Mouse (Mus musculus): ENCODE results near the gene Miga2.

DNA sequence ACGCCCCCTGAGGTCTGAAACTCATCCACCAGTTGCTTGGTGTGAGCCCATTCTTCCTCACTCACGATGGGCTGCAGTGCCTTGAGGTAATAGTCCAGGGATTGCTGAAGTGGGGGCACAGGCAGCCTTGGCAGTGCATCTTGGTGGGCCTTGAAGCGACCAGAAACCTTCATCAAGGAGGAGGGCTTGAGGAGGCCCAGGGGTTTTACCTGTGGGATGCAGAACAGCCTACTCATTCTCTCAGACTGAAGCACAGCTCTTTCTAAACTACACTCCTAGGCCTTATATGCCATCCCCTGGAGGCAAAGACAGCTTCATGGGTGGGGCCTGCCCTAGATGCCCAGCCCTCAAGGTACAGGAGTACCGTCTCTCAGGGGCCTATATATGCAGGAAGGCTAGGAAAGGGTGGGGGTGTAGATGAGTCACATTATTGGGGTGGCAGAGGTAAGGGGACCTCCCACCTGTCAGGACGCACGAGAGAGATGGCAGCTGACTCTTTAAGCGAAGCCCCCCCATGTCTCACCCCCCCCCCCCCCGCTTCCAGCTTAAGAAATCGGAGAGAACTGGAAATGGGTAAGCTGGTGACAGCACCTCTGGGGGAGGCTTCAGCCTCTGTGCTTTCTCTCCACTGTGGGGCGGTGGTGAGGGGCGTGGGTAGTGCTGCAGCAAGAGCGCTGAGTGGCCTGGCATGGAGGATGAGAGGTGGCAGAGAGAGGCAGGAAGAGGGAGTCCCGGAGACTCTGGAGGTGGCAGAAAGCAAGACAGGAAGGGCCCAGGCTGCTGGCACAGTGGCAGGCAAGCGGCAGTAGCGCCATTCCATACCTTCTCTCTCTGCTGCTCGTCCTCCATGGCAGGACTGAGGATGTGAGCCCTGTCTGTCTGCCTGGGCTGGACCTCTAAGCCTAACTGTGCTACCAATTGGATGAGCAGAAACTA is 49.3 kb downstream of the Miga2 start:
- TF ChIP-seq CTCF (IDR thresholded peaks at IDR 0.05; ENCODE audit: control insufficient read depth, insufficient read depth, insufficient replicate concordance, low read depth, low read length) (no peak), POLR2A (IDR thresholded peaks at IDR 0.05; ENCODE audit: control insufficient read depth, low read depth, low read length) (no peak)
